Mouse (Mus musculus) CD4-positive, CD25-positive, alpha-beta regulatory T cell, adult 4 months (primary cell): Measurements from ENCODE around the gene Mxra8. TPM values are rescaled to one million over a fixed set of nuclear protein-coding genes. Genes with fewer than 3 reads are reported as not detected.

ENCODE experiments used
- ATAC-seq: one replicate; pipeline ENCODE4 v1.8.0; 2017
- polyA plus RNA-seq, 2 experiments: library from polyadenylated mRNA; unstranded; fragments of 100-300 nt; shearing (Covaris generic); gene quantifications; one replicate each; pipeline ENCODE4 v1.2.1; 2017

Mxra8 gene
- polyA plus RNA-seq, 2 experiments from 2014 or later = 2.1 to 2.3 TPM

DNA sequence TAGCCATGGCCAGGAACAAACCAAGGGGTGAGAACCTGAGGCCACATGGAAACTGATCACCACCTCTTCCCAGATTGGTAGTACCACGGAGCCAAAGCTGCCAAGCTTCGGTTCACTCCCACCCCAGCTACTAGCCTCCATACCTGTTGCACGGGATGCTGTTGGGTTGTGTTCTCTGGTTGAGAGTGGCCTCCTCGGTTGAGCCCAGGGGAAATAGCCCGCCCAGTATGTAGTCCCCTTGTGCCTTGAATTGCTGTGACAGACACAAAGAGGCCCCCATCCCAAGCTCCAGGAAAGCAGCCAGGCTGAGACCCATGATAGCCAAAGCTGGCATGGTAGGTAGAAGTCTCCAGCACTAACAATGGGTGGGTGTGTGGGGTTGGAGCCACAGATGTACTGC lies 23.5 kb downstream of the Mxra8 start, which contains the start of gene Tas1r3:
TSS of gene Tas1r3 (minus strand) at position 362 of the 400 bp plus-strand sequence.
- no peak for ATAC-seq

DNA sequence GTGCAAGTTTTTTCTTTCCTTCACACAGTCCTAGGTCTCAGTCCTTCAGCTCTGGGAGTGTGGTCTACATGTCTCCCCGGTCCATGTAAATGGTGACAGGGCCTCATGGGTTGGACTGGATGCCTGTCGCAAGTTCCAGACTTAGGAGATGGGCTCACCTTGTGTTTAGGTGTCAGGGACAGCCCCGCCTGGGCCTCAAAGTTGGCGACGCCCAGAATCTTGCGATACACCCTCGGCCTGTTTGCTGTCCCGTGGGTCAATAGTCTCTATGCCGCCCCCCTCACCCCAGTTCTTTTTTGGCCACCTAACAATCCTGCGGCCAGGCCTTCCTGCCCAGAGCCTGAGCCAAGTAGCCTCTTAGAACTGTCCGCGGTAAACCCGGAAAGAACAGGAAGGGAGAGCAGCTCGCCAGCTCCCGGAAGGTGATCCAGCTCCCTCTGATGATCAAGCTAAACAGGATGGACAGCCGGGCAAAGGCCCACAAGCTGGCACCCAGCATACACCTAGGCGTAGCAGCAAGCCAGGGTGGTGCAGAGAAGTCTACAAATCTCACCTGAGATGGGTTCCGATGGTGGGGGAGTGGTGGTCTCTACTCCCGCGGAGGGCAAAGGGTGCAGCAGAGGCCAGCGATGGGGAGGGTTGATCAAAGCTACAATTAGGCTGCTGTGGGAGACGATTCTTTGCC lies 29.3 kb downstream of the Mxra8 start:
- ATAC-seq = peak; percentile 25

DNA sequence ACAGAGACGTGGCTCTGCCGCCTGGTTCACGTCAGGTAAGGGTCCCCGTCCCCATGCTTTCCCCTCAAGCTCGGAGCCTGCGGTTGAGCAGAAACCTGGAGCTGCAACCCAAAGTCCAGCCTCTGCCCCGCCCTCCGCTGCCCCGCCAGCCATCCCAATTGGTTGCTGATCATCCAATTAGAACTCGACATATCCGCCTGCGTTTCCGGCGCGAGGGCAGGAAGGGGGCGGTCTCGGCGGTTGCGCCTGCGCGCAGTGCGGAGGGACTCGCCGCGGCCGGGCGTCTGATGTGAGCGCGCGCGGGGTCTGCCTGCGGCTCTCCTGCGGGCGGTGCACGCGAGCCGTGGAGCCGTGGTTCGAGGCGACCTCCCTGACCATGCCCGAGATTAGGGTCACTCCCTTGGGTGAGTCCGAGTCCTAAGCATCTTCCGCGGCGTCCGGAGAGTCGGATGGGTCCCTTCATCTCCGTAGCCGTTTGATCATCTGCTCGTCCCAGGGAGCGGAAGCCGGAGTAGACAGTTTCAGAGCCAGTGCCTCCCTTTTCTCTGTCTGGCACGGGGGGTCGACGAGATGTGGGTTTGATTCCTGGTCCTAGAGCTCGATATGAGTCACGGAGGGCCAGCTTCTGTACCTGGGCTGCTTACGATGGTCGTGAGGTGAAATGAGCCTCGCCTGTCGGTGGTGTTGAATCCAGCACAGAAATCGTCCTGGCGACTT lies 30.0 kb downstream of the Mxra8 start, which contains the start of the genes Cptp and Ints11:
TSS of gene Cptp (minus strand) at position 124 of the 717 bp plus-strand sequence.
TSS of gene Ints11 (plus strand) at position 230 of the 717 bp plus-strand sequence.
- ATAC-seq = peak; percentile 96

DNA sequence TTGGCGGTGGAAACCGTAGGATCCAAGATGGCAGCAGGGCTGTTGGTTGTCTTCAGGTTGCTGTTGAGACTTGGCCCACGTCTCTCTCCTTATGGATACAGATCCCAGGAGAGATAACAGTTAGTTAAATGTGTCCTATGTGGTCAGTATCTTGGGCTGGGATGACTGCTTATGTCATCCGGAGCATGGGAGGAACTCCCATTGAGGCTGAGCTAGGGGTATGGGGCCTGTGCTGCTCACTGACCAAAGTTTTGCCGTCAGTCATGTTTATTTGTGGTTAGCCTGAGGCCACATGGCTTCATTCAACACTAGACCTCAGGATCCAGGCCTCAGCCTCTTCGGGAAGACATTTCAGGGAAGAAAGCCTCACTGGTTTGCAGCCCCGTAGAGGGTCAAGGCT lies 31.9 kb downstream of the Mxra8 start:
- ATAC-seq = no peak

DNA sequence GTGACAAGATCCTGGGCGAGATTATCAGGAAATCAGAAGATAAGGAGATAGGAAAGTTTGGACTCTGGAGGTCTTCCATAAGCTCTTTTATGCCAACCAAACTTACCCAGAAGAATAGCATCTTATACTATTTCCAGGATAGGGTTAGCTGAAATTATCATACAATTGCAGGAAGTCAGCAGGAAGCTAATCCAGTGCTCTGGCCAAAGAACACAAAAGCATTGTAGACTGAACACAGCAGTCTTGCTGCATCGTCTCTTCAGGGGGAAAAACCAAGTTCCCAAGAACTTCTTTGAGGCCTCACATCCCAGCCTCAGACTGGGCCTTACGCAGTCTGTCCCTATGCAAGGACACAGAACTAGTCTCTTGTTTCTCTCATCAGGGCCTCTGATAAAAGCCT lies 44.1 kb downstream of the Mxra8 start:
- no peak for ATAC-seq

DNA sequence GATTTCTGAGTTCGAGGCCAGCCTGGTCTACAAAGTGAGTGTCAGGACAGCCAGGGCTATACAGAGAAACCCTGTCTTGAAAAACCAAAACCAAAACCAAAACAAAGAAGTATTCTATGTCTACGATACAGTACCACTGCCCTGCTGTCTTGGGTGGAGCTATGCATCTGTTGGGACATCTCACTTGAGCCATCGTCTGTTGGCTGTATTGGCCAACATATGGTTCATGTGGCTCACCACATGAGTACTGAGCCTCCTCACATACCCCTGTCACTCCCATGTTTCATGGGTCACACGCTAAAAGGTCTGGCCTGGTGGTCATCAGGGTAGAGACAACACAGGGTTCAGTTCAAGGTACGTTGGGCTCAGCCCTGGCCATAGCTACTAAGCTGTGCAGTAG lies 46.9 kb downstream of the Mxra8 start:
- ATAC-seq = no peak

DNA sequence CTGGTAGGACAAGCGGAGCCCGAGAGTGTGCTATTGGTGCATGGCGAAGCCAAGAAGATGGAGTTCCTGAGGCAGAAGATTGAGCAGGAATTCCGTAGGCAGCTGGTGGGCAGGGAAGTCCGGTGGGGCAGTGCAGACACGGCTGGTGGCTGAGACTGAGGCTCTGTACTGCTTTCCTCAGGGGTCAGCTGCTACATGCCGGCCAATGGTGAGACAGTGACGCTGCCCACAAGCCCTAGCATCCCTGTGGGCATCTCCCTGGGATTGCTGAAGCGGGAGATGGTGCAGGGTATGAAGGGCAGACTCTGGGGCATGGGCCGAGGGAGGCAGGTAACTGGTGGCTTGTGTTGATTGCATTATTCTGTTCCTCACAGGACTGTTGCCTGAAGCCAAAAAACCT lies 48.2 kb downstream of the Mxra8 start:
- no peak for ATAC-seq

DNA sequence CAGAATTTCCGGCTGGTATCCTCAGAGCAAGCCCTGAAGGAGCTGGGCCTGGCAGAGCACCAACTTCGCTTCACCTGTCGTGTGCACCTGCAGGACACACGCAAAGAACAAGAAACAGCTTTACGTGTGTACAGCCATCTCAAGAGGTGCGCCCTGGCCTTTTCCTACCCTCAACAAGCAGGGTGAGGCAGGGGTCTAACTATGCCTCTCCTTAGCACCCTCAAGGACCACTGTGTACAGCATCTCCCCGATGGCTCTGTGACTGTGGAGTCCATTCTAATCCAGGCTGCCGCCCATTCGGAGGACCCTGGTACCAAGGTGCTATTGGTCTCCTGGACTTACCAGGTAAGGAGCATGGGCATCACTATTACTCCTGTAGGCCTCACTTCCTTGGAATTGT lies 48.7 kb downstream of the Mxra8 start:
- ATAC-seq = no peak

DNA sequence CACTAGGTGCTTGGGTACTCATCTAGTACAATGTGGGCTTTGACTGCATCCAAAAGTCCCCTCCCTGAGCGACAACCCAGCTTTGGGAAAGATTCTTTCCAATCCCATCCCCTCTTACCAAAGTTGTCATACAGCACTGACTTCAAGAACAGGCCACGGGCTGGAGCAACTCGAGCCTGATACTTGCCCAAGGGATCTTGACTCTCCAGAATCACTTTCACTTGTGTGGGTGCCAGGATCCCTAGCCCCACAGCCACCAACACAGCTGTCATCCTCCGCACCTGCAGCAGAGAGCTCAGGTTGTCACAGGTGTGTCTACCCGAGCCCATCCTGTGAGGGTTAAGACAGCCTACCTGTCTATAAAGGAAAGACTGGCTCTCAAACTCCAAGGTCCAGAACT lies 49.8 kb downstream of the Mxra8 start:
- no peak for ATAC-seq

DNA sequence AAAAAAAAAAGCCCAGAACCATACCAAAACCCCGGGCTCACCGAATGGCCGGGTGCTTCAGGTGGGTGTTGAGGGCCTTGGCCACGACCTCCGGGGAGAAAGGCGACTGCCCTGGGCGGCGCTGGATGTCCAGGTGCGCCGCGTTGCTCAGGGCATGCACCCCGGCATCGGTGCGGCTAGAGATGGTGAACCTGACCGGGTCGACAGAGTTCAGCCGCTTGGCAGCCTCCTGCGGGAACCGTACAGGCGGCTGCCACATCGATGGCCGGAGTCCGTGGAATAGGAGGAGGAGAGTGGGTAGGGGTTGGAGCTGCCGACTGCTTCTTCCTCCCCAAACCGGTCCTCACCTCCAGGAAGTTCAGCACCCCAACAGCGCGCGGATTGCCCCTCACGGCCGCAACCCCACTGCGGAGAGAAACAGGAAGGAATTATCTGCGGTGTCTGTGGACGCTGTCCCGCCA lies 51.6 kb downstream of the Mxra8 start:
- no peak for ATAC-seq

DNA sequence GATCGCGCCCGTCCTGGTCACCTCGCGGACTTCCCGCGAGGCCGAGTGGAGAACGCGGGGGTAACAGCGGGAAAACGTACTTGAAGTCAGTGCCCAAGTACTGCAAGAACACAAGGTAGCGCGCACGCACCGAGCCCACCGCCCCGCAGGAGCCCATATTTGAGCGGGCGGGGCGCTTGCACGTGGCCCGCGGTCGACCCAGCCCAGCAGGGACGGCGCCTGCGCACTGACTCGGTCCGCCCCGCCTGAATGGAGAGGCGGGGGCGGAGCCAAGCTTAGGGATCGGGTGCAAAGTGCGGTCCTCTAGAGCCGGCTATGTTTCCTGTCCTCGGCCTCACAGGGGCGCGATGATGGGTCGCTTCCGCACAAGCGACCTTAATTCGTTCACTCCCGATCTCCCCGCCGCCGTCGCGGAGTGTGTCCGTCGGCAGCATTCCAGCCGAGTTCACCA lies 52.1 kb downstream of the Mxra8 start, which contains the start of the genes Pusl1 and Acap3:
TSS of gene Pusl1 (minus strand) at position 231 of the 451 bp plus-strand sequence.
TSS of gene Acap3 (plus strand) at position 272 of the 451 bp plus-strand sequence.
- peak; percentile 81 for ATAC-seq

DNA sequence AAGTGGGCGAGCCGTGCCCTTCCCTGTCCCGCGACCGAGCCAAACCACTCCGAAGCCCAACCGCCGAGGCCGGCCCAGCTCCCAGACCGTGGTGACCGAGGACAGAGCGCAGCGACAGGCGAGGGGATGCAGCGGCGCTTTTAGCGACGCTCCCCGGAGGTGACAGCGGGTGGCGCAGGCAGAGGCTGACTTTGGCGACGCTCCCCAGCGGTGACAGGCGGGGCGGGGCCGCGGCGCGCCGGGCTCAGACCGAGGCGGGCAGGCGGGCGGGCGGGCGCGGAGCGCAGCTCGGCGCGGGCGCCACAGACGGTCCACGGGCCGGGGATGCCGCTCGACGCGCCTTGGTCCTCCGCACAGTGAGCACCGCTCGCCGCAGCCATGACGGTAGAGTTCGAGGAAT lies 52.5 kb downstream of the Mxra8 start:
- ATAC-seq = peak; percentile 82

DNA sequence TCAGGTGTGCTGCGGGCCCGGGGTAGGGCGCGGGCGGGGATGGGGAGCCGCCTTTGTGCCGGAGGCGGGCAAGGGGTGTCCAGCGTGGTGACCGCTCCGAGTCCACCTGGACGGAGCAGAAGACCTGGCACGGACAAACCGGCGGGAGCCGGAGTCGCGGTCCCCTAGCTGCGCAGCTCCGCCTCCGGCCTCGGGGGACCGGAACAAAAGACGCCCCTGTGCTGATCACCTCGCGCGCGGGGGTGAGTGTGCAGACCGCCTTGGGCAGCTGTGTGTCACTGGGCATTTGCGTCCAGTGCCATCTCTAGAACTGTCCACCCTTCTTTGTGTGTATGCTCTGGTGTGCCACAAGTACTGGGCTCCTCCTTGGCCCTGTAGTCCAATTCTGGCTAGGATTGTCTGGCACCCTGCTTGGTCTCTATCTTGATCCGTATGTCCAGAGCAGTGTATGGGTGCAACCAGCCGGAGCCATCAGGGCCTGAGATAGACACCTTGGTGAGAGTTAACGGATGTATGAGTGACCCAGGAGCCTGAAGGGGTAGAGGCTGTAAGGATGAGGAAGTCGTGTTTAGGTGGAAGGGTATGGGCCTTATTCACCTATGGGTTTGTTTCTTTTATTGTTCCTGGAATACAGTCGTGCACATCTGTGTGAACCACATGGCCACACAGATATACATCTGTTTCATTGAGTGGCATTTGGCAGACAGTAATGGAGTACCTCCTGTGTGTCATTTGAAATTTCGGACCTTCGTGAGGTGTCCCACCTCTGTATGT lies 53.1 kb downstream of the Mxra8 start:
- ATAC-seq = no peak

DNA sequence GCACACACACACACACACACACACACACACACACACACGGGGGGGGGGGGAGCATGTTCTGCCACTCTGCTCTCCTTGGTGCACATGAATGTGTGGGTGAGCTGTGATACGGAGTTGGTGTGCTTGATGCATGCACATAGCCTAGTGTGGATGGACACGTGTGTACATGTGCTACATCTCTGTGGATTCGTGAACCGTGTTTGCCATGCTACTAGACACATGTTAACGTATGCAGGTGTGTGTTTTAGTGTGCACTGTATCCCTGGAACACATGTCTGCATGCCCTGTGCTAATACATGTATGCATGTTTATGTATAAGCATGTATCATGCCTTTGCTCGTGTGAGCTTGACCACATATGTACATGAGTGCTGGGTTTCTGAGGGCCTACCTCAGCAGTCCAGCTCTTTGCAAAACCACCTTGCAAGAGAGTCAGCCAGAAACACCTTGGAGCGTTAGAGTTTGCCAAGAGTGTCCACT lies 53.8 kb downstream of the Mxra8 start:
- no peak for ATAC-seq

Other genes starting within 250 kb of the Mxra8 start
- gene Slc35e2, start 238.3 kb upstream of the Mxra8 start, polyA plus RNA-seq = 1 to 10 TPM; 9.1 to 9.7 TPM
- 100 to 1,000 TPM; 121 to 144 TPM for gene Cdk11b, start 214.8 kb upstream of the Mxra8 start, polyA plus RNA-seq
- not detected for gene Gm10563, start 194.3 kb upstream of the Mxra8 start, polyA plus RNA-seq
- gene Mmp23, start 186.3 kb upstream of the Mxra8 start, polyA plus RNA-seq = not detected
- 1 to 10 TPM; 4.8 to 5.1 TPM for gene Mib2, start 170.5 kb upstream of the Mxra8 start, polyA plus RNA-seq
- 1 to 10 TPM in 1 of 2 experiments, under 1 TPM in 1; 0.59 to 1.4 TPM for gene Fndc10, start 145.3 kb upstream of the Mxra8 start, polyA plus RNA-seq
- 100 to 1,000 TPM; 153 to 164 TPM for gene Ssu72, start 134.9 kb upstream of the Mxra8 start, polyA plus RNA-seq
- under 1 TPM in 1 of 2 experiments, not detected in 1; 0.24 TPM for gene Tmem240, start 104.9 kb upstream of the Mxra8 start, polyA plus RNA-seq
- 10 to 100 TPM; 22.9 to 32.9 TPM for gene Atad3a, start 78.6 kb upstream of the Mxra8 start, polyA plus RNA-seq
- under 1 TPM in 1 of 2 experiments, not detected in 1; 0.23 TPM for gene Vwa1, start 65.0 kb upstream of the Mxra8 start, polyA plus RNA-seq
- gene Tmem88b, start 53.8 kb upstream of the Mxra8 start, polyA plus RNA-seq = not detected
- gene Ankrd65, start 49.2 kb upstream of the Mxra8 start, polyA plus RNA-seq = not detected
- 100 to 1,000 TPM; 117 to 130 TPM for gene Mrpl20, start 36.8 kb upstream of the Mxra8 start, polyA plus RNA-seq
- gene Ccnl2, start 27.2 kb upstream of the Mxra8 start, polyA plus RNA-seq = 100 to 1,000 TPM in 1 of 2 experiments, 10 to 100 TPM in 1; 99.1 to 124 TPM
- gene Aurkaip1, start 8.4 kb upstream of the Mxra8 start, polyA plus RNA-seq = 100 to 1,000 TPM; 167 to 217 TPM
- 1 to 10 TPM; 2.2 to 4.7 TPM for gene Dvl1, start 7.7 kb downstream of the Mxra8 start, polyA plus RNA-seq
- under 1 TPM; 0.62 to 0.66 TPM for gene Tas1r3, start 23.7 kb downstream of the Mxra8 start, polyA plus RNA-seq
- gene Cptp, start 29.8 kb downstream of the Mxra8 start, polyA plus RNA-seq = 10 to 100 TPM; 17.0 to 20.1 TPM
- gene Ints11, start 29.9 kb downstream of the Mxra8 start, polyA plus RNA-seq = 100 to 1,000 TPM in 1 of 2 experiments, 10 to 100 TPM in 1; 93.4 to 109 TPM
- 10 to 100 TPM; 22.1 to 27.6 TPM for gene Pusl1, start 52.1 kb downstream of the Mxra8 start, polyA plus RNA-seq
- 1 to 10 TPM; 3.2 to 4.1 TPM for gene Acap3, start 52.1 kb downstream of the Mxra8 start, polyA plus RNA-seq
- 10 to 100 TPM; 21.6 to 29.7 TPM for gene Ube2j2, start 104.2 kb downstream of the Mxra8 start, polyA plus RNA-seq
- 1 to 10 TPM; 7.6 TPM for gene C1qtnf12, start 122.6 kb downstream of the Mxra8 start, polyA plus RNA-seq
- 1 to 10 TPM in 1 of 2 experiments, under 1 TPM in 1; 0.92 to 1.3 TPM for gene B3galt6, start 153.0 kb downstream of the Mxra8 start, polyA plus RNA-seq
- gene Sdf4, start 153.2 kb downstream of the Mxra8 start, polyA plus RNA-seq = 100 to 1,000 TPM; 528 to 589 TPM
- gene Tnfrsf4, start 174.2 kb downstream of the Mxra8 start, polyA plus RNA-seq = 1,000 to 10,000 TPM; 1,065 to 1,393 TPM
- gene Tnfrsf18, start 186.5 kb downstream of the Mxra8 start, polyA plus RNA-seq = 100 to 1,000 TPM; 745 to 823 TPM
- gene Ttll10, start 219.7 kb downstream of the Mxra8 start, polyA plus RNA-seq = under 1 TPM; 0.35 to 0.81 TPM